Mouse (Mus musculus) layer of hippocampus, adult 9-11 months (tissue): ENCODE data around the gene Fam243.

Experiments
- DNase-seq: peaks from one replicate; pipeline ENCODE4 v3.0.0; 2022

The Fam243 gene

DNA sequence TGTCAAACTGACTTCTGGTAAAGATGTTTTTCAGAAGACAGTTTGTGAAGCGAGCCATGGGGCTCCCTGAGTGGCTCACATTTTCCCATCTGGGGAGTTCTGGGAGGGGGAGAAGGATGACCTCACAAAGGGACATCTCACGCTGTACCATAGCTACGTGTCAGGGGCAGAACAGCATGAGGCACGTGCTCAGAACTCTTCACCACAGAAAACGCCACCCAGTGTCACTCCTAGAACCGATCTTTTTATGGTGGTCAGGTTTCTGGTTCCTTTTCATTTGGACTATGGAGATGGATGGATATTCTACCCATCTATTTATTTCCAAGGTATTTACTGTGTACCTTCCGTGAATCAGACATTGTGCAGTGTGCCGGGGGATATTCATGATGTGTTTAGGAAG lies at the start of gene Fam243:
Fam243 (minus strand) TSS at position 101 of the 400 bp plus-strand sequence.
- DNase-seq = no peak

DNA sequence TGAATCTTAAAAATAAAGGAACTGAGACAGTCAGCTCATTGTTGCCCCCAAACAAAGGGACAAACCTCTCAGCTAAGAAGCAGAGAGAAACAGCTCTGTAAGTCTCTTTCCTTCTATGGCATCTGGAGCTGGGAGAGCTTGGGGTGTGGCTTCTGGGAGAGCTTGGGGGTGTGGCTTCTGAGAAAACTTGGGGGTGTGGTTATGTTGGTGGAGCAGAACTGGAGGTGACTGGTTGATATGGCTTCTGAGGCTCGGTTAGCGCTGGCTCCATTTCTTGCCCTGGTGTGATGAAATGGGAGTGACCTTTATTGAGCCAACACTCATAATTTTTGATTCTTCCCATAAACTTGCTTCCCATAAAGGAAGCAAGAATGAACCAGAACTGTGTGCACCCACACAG lies 48.0 kb upstream of the Fam243 start:
- DNase-seq = no peak

DNA sequence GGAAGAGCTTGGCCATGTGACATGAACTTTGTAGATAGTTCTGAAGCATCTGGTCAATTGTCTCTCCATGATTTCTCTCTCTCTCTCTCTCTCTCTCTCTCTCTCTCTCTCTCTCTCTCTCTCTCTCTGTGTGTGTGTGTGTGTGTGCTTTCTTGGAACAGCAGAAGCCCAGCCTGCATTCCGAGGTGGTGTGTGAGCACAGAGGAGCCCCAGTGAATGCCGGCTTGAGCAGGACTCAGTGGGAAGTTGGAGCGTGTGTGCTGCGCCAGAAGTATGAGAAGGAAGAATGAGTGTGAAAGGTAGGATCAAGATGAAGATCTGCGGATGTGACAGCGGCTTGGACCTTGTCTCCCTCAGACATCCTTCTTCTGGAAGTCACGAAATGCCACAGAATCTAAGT lies 44.2 kb upstream of the Fam243 start:
- no peak for DNase-seq

DNA sequence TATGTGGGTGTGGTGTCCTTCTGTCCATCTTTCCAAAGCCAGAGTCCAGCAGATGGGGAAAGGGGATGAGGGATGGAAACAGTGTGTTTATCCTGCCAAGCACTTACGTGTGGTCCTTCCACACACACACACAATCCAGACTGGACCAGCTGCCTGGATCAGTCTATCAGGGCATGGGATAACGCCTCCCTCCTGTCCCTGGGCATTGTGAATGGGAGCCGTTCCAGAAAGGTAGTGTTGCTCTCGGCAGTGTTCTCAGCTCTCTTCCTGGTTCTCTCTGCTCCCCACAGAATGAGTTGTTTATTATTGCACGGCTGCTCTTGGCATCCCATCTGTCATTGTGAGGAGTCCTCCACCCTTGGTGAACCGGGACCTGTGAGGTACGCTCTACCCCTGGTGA lies 39.5 kb upstream of the Fam243 start:
- DNase-seq = no peak

DNA sequence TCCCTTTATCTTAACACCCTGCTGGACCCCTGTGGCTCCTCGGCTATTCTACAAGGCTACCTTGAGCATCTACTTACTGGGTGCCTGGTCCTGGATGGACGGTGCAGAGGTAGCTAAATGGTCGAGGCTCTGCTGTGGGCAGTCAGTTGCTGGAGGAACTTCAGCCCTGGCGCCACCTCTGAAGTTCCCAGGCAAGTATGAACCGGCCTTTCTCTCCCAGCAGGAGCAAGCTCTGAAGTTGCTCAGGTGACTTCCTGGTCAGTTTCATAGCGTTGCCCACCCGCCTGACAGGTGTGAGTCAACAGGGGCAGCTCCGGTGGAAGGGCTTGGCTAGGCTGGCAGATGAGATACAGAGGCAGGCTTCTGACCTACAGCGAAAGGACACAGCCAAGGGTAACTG lies 38.0 kb upstream of the Fam243 start, which contains the start of gene Kcne1:
Kcne1 (minus strand) TSS at position 240 of the 400 bp plus-strand sequence.
- DNase-seq = no peak

DNA sequence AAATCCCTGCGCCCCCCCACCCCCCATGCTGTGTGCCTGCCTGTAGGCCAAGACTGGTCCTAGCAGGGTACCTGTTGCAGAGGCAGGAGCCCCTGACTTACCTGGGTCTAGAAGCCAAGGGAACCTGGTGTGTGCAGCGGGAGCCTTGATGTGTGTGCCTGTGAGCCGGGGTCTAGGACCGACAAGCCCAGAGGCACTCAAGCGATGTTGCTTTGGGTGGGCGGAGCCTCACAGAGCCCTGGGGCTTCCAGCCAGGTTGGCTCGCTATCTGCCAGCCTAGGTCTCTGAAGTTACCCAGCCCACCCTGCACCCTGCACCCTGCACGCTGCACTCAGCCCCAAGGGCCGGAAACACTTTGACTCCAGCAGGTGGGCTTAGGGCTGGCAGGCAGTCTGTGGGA lies 37.5 kb upstream of the Fam243 start:
- no peak for DNase-seq

DNA sequence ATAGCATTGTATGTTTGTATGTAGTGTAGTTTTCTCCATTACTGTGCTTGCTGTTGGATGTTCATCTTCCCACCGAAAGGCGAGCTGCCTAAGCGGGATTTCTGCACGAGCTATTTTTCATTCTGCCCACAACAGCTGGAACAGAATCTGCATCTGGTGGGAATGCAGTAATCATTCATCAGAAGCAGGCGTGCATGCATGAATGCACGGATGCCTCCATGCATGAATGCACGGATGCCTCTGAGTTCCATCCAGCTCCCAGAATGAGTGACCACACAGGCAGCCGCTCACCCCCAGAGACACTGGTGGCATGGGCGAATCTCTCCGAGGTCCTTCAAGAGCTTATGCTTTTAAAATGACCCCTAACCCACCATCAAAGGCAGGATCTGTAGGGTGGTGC lies 36.3 kb upstream of the Fam243 start:
- DNase-seq = no peak

DNA sequence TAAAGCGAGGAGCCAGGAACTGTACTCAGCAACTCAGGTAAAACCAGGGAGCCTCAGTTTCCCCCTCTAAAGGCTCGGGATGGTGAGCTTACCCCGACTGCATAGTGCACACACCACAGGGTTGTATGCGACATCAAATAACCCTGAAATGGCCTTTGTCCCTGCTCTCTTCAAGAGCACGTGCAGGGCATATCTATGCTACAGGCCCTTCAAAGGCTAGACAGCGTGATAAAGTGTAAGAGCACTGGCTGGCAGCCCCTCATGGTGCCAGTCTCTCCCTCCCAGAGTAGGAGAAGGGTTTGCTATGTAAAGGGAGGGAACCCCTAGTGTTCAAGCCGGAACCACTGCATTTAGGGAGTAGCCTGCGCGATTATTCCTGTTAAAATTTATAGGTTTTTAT lies 35.8 kb upstream of the Fam243 start:
- no peak for DNase-seq

DNA sequence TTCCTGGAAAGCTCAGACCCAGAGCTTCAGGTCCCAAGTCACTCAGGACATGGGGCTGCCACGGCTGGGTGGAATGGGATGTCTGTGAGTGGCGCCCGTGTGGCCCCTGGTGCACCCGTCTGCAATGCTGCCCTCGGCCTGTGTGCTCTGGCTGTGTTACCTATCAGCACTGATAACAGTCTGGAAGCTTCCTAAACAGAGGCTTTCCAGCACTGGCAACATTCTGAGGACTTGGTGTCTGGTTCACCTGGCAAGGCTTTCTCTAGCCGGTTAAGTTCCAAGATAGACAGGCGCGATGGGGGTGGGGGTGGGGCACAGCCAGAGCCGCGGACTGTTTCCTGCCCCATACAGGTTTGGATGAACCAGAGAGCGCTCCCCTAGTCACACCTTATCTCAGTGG lies 34.7 kb upstream of the Fam243 start:
- no peak for DNase-seq

DNA sequence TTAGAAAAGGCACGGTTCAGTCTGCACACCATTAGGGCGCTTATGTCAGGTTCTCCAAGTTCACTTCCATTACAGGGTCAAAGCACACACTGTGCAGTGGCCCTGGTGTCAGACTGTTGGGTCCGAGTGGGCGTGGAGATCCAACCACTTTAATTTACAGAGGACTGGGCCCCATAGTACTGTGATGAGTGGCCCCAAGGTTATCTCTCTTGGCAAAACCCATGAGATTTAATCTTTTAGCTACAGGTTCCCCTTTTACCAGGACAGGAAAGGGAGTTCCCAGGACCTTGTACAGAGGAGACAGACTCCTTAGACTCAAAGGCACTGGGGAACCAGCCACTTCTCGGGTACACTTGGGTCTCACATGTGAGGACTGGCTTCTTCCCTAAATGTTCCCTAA lies 34.1 kb upstream of the Fam243 start:
- no peak for DNase-seq

DNA sequence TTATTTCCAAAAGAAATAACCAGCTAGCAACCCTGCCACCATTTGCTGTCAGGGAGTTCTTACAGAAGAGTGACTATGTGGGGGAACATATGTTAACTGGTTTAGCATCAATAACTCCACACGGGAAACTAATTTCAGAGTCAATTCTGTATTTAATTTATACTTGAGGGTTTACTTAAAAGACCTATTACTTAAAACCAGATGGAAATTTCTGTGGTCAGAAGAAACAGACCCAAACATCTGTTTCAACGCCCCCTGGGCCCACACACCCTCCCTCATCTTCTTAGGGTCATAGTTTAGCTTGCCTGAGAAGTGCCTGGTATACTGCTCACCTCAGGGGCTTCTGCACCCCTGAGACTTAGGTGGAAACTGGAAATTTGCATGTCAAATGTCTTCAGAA lies 32.7 kb upstream of the Fam243 start:
- no peak for DNase-seq

DNA sequence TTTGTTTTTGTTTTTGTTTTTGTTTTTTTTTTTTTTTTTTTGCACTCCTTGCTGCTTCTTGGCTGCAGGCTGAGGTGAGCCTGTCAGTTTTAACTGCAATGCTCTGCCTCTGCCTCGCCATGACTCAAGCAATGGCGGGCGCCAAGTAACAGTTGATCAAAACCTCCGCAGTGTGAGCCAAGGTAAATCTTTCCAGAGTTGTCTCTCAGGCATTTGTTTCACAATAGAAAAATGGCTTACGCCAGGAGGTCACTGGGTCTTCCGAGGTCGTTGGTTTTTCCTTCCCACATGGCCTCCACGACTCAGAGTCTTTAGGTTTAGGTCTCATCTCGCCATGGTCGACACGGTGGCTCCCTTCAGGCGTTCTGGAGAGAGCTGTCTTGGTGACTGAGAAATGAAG lies 32.1 kb upstream of the Fam243 start:
- no peak for DNase-seq

DNA sequence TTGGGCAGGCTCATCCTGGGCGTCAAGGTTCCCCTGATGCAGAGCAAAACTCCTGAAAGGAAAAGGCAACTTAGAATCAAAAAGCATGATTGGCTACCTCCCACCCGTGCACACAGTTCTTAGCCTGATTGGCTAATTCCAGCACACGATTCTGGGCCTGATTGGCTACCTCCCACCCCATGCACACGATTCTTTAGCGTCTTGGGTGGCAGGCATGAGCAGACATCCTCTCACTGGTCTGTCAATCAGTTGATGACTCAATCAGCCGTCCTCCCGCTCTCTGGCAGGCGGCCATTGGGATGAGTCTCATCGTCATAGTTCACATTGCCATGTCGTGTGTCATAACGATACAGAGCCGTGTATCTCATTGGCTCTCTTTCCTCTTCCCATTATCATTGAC lies 27.7 kb upstream of the Fam243 start:
- no peak for DNase-seq

DNA sequence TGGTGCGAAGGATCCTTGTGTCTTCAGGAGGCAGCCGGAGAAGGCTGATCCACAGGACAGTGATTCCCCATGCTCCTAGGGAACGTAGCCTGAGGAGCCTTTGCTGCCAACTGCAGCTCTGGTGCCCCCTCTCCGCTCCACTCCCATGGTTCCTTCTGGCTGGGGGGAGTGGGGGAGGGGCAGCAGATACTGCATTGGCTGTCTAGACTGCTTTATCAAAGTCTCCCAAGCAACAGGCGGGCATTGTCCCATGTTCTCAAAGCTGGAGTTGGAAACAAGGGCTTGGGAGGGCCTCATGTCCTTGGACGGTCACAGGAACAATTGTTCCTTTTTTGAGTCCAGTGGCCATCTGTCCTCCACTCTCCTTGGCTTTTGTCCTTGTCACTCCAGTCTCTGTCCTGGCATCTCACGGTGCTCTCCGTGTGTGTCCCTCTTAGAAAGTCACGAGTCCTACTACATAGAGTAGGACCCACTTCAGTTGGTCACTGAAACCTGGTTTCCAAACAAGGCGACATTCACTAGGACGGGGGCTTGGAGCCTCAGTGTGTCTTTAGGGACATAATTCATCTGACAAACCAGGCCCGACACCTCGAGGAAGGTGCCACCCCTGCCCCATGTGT lies 25.2 kb upstream of the Fam243 start:
- no peak for DNase-seq

DNA sequence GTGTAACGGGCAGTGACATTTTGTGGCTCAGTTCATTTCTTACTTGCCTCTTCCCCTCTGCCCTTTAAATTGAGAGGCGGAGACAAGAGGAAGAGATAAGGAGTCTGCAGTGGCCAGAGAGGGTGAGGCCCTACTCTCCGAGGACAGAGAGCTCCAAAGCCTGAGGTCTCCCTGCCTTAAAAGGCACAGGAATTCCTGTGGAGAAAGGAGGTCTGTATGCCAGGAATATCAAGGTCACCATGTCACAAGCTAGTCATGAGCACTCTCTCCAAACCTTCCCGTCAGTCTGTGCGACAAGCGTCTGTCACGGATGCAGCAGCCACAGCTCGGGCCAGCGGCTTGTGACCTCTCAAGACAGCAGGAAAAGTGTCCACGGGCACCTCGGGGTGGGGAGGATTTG lies 23.9 kb upstream of the Fam243 start:
- DNase-seq = no peak

DNA sequence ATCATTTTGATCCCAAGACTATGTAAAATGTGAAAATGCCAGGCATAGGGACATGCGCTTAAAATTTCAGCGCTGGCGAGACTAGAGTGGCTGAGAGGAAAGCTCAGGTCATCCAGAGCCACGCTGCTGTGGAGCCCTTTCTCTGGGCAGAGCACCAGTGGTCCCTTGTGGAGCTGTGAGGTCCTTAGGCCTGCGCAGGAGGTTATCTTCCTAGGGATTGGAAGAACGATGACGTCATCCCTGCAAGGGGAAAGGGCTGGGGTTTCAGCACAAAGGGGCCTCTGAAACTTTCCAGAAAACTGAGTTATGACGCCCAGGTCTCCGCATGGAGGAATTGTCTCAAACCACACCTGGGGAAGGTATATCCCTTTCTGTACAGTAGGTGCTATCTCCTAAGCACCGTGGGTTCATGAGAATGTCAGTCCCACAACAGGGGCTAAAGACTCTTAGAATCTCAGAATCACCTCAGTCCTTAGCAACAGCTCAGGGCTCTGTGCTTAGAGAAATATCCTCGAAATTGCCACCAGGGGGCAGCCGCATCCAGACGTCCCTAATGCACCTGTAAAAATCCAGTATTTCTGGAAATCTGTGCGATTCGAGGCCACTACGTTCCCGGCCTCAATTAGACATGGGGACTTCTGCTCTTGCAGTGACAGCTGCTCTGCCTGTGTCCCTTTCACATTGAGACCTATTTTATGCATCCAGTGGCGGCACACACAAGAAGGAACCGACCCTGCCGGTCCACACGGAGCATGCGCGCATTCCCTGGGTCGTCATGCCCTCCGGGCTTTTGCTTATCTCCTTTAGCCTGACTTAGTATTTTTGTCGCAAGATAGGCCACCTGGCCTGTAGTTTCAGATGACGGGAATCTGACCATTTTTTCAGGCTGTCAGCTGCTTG lies 19.6 kb upstream of the Fam243 start:
- peak; percentile 20 for DNase-seq

DNA sequence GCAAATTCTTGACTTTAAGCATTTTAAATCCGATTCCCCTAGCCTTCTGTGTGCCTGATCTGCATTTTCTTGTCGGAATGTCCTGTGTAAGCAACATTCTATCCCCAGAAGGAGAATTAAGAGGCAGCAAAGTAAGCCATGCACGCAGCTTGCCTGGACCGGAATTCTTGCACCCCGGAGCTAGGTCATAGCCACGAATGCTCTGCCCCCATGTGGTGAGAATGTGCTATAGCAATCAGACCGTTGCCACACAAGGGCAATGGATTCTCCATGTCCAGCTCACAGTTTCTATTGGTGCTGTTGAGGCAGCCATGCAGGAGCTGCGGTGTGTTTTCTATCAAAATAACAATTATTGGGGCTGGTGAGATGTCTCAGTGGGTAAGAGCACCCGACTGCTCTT lies 15.0 kb upstream of the Fam243 start:
- DNase-seq = peak; percentile 38

DNA sequence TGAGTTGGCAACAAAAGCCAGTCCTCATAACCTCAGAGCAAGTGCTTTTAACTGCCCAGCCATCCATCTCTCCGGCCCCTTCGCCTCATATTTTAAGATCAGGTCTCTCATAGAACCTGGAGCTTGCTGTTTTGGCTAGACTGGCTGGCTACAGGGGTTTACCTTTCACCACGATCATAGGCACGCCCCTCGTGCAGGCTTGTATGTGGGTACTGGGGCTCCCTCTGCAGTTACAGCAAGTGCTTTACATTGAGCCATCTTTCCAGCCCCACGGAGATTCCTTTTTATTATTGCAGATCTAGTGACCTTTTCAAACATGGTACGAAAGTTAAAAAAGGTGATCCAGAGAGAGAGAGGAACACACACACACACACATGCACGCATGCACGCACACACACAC lies 13.4 kb upstream of the Fam243 start:
- no peak for DNase-seq

DNA sequence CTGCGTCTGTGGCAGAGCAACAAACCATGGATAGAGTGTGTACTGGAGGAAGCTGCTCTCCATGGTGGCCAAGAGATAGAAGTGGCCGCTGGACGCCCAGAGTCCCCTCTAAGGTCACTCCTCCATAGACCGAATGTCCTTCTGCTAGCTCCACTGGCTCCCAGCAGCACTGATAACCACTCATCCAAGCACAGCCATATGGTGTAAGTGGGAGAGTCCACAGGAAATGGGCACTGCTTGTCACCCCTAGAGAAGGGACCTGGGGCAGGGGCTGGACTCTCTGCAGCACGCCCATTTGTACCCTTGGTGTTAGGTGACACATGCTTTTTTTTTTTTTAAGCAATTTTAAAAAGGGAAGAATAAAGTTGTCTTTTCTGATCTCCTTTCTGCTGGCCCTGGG lies 9.7 kb upstream of the Fam243 start:
- DNase-seq = no peak

DNA sequence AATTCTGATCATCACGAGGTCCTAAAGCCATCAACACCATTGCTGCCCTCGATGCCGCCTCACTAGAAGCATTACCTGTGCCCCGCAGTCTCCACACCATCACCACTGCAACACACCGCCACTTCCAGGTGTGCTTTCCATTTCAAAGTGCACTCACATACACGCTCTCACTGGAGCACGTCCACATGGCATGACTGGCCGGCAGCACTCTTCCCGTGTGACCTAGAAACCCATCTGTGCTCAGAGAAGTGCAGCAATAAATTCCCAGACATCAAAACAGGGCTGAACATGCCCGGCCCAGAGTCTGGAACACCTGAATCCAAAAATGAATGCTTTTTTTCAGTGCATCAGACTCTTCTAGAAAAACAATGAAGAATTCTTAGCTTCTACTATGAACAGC lies 6.7 kb upstream of the Fam243 start:
- DNase-seq = no peak

DNA sequence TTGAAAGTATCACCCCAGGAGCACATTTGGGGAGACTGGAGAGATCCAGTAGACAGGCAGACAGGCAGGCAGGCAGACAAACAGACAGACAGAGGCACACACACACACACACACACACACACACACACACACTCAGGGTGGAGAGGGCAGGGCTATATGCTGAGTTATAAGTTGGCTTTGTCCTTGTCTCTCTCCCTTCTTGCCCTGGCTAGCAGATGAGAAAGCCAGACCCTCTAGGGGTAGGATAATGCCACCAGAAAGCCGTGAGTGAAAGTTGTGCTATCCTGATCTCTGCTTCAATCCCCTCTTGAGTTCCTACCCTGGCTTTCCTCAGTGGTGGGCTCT lies 3.8 kb upstream of the Fam243 start:
- DNase-seq = no peak

DNA sequence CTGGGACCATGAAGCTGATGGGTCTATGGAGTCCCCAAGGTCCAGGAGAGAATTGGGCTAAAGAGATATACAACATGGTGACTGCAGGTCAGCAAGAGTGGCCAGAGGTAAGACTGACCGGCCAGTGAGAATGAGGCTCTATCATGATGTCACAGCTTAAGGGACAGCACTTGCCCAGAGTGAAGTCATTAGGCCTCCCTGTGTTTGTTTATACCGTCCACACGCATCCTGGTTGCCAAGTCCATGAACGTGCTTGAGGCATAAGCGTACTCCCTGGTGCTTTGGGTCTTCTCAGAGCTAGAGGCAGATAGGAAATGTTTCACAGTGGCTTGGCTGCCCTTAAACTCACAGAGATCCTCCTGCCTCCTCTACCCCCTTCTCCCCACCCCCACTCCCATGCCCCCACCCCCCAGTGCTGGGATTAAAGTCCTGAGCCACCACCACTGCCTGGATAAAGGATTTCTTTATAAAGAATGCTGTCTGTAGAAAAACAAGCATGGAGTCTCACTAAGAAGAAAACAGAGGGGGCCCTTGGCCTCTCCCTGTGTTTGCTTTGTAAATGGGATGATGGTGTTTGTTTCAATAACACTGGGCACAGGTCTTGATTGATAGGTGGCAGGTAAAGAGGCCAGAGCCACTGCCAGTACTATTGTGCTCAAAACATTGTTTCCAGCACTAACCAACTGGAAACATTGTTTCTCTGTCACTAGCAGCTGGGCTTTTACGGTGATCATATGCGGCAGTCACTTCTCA lies 3.2 kb upstream of the Fam243 start:
- no peak for DNase-seq

DNA sequence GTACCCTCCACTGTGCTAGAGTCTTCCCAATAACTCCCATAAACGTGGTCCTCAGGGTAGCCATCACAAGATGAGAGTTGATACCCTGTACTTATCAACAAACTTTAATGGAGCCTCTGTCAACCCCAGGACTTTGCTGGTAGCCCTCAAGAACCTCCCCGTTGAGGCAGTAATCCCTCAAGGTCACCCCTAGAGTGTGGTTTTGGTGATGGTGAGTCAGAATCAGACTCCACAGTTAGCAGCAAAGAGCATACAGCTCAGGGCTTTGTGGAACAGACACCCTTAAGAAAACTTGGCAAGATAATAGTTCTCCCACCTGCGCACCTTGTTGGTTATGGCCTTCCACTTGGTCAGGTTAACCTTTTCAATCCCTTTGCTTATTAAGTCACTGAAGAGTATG lies 880 bp downstream of the Fam243 start:
- no peak for DNase-seq
